Mouse (Mus musculus) neutrophil, adult 65 days (primary cell): Measurements from ENCODE around the gene Arfgap1. TPM values are rescaled to one million over a fixed set of nuclear protein-coding genes. Genes with fewer than 3 reads are reported as not detected.

Experiments
- total RNA-seq: library from RNA; stranded (reverse); gene quantifications from 2 replicates; pipeline ENCODE4 v1.2.4, GENCODE M21; 2023

The Arfgap1 gene
- total RNA-seq, result 68.6 and 82.7 TPM in 2 replicates

DNA sequence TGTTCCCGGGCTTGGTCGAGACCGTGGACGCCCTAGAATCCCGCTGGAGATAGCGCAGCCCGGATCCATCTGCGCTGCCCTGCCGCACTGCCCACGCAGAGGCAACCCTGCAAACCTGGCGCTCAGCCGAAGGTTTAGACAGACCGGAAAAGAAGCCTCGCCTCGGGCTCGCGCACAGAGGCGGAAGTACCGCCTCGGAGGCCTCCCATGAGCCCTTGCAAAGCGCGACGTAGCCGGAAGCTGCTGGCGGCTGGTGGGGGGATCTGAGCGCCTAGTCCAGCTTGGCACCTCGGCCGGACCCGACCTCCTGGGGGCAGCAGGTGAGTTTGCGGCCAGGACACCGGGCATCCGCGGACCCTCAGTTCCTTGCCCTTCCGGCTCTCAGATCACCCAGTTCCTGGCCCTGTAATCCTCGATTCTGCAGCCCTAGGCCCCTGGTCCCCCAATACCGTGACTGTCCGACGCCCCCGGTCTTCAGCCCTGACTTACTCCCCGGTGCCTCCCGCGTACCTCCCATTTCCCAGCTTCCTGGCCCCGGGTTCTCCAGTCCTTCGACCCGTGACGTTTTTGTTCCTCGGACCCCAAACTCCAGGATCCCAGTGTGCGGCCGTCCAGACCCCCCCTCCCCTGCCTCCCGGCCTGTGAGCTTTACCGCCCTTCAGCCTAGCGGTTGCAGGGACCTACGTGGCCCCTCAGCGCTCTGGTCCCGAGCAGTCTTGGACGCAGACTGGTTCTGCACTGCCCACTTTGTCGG is at the start of gene Arfgap1:
Gene Arfgap1 (plus strand): TSS at position 216 of the 754 bp plus-strand sequence.

GRCm38 (mm10) chr2:180920810-180921400 is 46.1 kb upstream of the Arfgap1 start, which contains the start of gene Ythdf1:
Gene Ythdf1 (minus strand): TSS chr2:180920949.

DNA sequence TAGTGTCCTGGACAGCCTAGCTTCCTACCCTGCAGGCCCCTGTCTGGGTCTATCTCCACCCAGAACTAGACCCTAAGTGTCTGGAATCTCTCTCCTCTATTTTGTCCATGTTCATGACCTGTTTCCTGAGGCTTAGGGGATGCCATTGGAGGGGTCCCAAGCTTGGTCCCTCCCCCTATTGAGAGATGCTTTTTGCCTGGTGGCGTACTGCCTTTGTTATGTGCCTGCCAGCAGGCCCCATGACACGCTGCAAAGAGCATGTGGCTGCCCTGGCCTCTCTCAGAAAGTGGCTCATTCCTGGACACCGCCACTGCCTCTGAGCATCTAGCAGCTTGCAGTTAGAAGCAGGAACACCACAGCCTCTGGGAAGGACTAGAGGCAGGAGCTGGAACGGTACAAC is 38.3 kb upstream of the Arfgap1 start, which contains the start of gene Birc7:
Gene Birc7 (plus strand): TSS at position 301 of the 400 bp plus-strand sequence.

DNA sequence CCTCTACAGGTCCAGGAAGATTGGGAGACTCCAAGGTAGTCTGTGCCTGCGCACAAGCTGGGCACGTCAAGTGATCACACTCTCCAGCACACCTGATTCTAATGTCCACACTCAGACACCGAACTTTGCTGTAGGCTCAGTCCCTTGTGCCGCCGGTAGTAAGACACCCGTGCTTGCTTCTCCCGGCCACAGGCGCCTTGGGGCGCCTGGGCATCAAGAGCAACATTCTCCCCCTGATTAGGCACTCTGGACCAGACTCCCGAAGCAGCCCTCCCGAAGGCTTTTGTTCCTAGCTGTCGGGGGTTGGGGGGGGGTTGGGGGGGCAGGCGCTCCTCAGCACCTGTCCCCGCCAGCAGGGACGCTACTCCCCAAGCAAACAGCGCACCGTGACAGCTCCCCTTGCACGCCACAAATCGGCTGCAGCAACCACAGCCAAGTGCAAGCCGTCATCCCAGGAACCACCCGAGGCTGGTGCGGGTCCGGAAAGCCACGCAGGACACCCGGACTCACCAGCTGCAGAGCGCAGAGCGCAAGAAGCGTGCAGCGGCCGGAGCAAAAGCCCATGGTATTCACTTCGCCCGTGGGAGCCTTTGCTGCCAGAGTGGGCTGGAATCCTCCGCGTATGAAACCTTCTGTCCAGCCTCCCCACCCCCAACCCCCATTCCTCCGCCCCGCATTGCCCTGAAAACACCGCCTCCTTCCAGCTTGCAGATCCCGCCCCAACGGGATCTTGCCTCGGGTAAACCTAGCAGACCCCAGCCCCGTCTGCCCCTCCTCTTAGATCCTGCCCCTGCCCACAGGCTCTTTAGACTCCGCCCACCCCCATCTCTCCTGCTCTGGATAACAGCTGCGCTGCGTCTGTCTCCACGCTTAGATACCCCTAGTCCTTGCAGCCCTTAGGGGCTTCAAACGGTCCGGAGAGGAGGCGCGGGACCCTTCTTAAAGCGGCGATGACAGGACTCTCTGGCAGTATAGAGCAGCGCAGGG is 12.7 kb upstream of the Arfgap1 start, which contains the start of gene Nkain4:
Gene Nkain4 (minus strand): TSS at position 639 of the 987 bp plus-strand sequence.

DNA sequence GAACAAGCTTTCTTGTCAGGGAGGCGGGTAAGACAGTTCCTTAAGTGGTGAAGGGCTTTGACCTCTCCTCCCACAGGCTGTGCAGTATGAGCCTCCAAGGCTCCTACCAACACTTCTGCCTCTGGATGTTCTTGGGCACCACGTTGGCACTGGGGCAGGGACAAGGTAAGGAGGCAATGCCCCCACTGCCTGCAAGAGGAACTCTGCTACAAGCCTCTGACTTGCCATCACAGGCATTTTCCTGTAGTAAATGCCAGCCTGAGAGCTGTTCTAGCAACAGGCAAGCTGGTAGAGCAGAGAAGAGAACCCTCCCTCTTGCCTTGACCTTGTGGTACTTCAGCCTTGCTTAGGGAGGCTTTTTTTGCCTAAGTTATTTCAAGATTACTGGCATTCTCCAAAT is 19.4 kb downstream of the Arfgap1 start, which contains the start of gene Col20a1:
Gene Col20a1 (plus strand): TSS at position 87 of the 400 bp plus-strand sequence.

Other genes starting within 250 kb of the Arfgap1 start
- 23.8 and 29.5 TPM in 2 replicates for gene Slc17a9, start 242.0 kb upstream of the Arfgap1 start, total RNA-seq
- gene Bhlhe23, start 190.3 kb upstream of the Arfgap1 start, total RNA-seq, result not detected in 2 replicates
- gene Ythdf1, start 46.3 kb upstream of the Arfgap1 start, total RNA-seq, result 49.5 and 61.5 TPM in 2 replicates
- not detected in 2 replicates for gene Birc7, start 38.2 kb upstream of the Arfgap1 start, total RNA-seq
- gene Nkain4, start 12.5 kb upstream of the Arfgap1 start, total RNA-seq, result not detected in 2 replicates
- 1.2 and 2.6 TPM in 2 replicates for gene Col20a1, start 19.3 kb downstream of the Arfgap1 start, total RNA-seq
- not detected in 2 replicates for gene Chrna4, start 76.3 kb downstream of the Arfgap1 start, total RNA-seq
- not detected in 2 replicates for gene Kcnq2, start 168.1 kb downstream of the Arfgap1 start, total RNA-seq
- gene Eef1a2, start 189.8 kb downstream of the Arfgap1 start, total RNA-seq, result not detected in 2 replicates
- 13.1 and 14.7 TPM in 2 replicates for gene Ppdpf, start 220.0 kb downstream of the Arfgap1 start, total RNA-seq
- gene Ptk6, start 235.6 kb downstream of the Arfgap1 start, total RNA-seq, result not detected in 2 replicates
- gene Srms, start 246.0 kb downstream of the Arfgap1 start, total RNA-seq, result not detected in 2 replicates